Mouse (Mus musculus) liver, embryonic 12.5 days (tissue): ENCODE measurements at regions not wholly inside any gene's neighbourhood (a gene's known extent, or its start where the extent isn't known, plus 50 kb on each side); places are given as distances from the start of the nearest gene placed in this dataset.

Experiments
- ATAC-seq: fragments of 200-750 bp; cut with Nextera tagmentation; 2 replicates; pipeline ENCODE4 v1.8.0; 2017; ENCODE audit warnings: moderate number of reproducible peaks, mild to moderate bottlenecking, moderate library complexity
- H3K27ac ChIP-seq: fragments of 300-500 bp; sonication (generic); 2 replicates; pipeline ENCODE4 v1.5.1; 2016; ENCODE audit warnings: mild to moderate bottlenecking
- H3K27me3 ChIP-seq: fragments of 300-500 bp; sonication (generic); replicated peaks from 2 replicates; pipeline ENCODE4 v1.6.1; 2016; ENCODE audit warnings: mild to moderate bottlenecking, moderate library complexity
- H3K36me3 ChIP-seq: fragments of 300-500 bp; sonication (generic); 2 replicates; pipeline ENCODE4 v1.6.1; 2016; ENCODE audit warnings: mild to moderate bottlenecking, moderate library complexity
- H3K4me1 ChIP-seq: fragments of 300-500 bp; sonication (generic); 2 replicates; pipeline ENCODE4 v1.6.1; 2016
- H3K4me2 ChIP-seq: fragments of 300-500 bp; sonication (generic); 2 replicates; pipeline ENCODE4 v1.6.1; 2016; ENCODE audit warnings: mild to moderate bottlenecking, moderate library complexity
- H3K4me3 ChIP-seq: fragments of 300-500 bp; sonication (generic); 2 replicates; pipeline ENCODE4 v1.5.1; 2016; ENCODE audit warnings: mild to moderate bottlenecking, moderate library complexity
- H3K9ac ChIP-seq: fragments of 300-500 bp; sonication (generic); 2 replicates; pipeline ENCODE4 v1.6.1; 2016; ENCODE audit warnings: mild to moderate bottlenecking, moderate library complexity
- H3K9me3 ChIP-seq: fragments of 300-500 bp; sonication (generic); replicated peaks from 2 replicates; pipeline ENCODE4 v1.6.1; 2016; ENCODE audit warnings: mild to moderate bottlenecking, moderate library complexity
- WGBS: fragments of 180-500 bp; shearing (Covaris S2); methylation state at CpG from one replicate; pipeline ENCODE4 v1.1.7; 2016; ENCODE audit not compliant: insufficient replicate concordance; 5-methylcytosine and 5-hydroxymethylcytosine counted together

DNA sequence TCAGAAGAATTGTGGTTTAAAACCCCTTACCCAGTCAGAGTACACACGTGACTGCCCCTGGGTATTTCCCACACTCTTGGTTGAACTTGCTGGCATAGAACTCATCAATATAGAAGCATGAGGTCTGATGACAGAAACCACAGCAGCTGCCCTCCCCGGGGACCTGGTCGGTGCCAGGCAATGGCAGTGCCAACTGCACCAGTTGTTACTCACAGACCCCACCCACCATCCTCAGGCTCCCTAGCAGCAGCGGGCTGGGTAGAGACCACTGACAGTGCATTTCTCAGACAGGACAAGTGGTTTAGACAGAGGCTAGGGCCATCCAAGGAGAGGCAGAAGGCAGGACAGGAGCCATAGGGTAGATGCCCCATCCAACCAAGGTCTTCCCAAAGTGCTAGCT lies 144.7 kb upstream of the Lhx5 start:
- Histone ChIP-seq H3K4me1 (no peaks in the 10 kb centered on the region), H3K27me3 (peaks cover 80% of the 10 kb centered on the region), H3K9ac (no peak overlapping the region), H3K4me3 (no peak overlapping the region), H3K36me3 (no peaks in the 10 kb centered on the region), H3K9me3 (no peaks in the 10 kb centered on the region), H3K4me2 (no peak overlapping the region), H3K27ac (no peak overlapping the region)
- 58% methylated on average over 4 of the region's 4 CpGs for WGBS
- no peak for ATAC-seq

GRCm38 (mm10) chr5:120288036-120288684 lies 143.3 kb upstream of the Lhx5 start:
- Histone ChIP-seq H3K4me3 (no peak overlapping the region), H3K36me3 (no peaks in the 10 kb centered on the region), H3K4me1 (no peaks in the 10 kb centered on the region), H3K27me3 (peaks cover 79% of the 10 kb centered on the region), H3K9ac (no peak overlapping the region), H3K4me2 (no peak overlapping the region), H3K9me3 (no peaks in the 10 kb centered on the region), H3K27ac (no peak overlapping the region)
- no peak for ATAC-seq
- 14% methylated on average over 22 of the region's 23 CpGs for WGBS

DNA sequence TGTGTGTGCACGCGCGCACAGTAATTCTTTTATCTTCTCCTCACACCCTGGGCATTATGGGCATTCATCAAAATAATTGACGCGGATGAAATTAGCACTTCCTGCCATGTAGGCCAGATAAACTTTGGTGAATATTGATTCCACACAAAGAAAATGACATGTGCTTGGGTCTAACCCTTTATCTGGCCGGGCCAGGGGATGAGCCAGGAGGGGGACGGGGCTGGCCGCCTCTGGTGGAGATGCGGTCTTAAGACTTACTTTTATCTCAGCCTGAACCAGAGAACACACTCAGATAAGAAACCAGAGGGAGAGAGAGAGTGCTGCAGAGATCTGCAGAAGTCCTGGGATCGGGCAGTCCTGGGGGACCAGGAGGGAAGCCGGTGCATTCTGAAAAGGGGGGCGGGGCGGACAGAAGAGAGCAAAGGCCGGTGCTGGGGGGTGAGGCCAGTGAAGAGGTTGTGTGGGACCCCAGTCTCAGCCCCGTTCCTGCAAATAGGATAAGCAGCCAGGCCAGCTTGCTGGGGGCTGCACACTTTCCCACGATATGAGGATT lies 136.9 kb upstream of the Lhx5 start:
- Histone ChIP-seq H3K36me3 (no peaks in the 10 kb centered on the region), H3K9ac (no peak overlapping the region), H3K4me2 (no peak overlapping the region), H3K4me1 (no peaks in the 10 kb centered on the region), H3K27me3 (peaks cover 73% of the 10 kb centered on the region), H3K9me3 (no peaks in the 10 kb centered on the region), H3K27ac (no peak overlapping the region), H3K4me3 (no peak overlapping the region)
- 15% methylated on average over 16 of the region's 16 CpGs for WGBS
- no peak for ATAC-seq

GRCm38 (mm10) chr5:120297190-120297589 lies 134.3 kb upstream of the Lhx5 start:
- H3K36me3 ChIP-seq: no peaks in the 10 kb centered on the region
- peaks cover 92% of the 10 kb centered on the region for H3K27me3 ChIP-seq
- WGBS: 12% methylated on average over 10 of the region's 10 CpGs
- no peak for ATAC-seq
- H3K9me3 ChIP-seq: no peaks in the 10 kb centered on the region
- no peak overlapping the region for H3K9ac ChIP-seq
- H3K4me1 ChIP-seq: 0 out of 2 replicates have a peak, but pooled peaks cover 3% of the 10 kb centered on the region
- no peak overlapping the region for H3K4me2 ChIP-seq
- H3K4me3 ChIP-seq: no peak overlapping the region
- H3K27ac ChIP-seq: no peak overlapping the region

DNA sequence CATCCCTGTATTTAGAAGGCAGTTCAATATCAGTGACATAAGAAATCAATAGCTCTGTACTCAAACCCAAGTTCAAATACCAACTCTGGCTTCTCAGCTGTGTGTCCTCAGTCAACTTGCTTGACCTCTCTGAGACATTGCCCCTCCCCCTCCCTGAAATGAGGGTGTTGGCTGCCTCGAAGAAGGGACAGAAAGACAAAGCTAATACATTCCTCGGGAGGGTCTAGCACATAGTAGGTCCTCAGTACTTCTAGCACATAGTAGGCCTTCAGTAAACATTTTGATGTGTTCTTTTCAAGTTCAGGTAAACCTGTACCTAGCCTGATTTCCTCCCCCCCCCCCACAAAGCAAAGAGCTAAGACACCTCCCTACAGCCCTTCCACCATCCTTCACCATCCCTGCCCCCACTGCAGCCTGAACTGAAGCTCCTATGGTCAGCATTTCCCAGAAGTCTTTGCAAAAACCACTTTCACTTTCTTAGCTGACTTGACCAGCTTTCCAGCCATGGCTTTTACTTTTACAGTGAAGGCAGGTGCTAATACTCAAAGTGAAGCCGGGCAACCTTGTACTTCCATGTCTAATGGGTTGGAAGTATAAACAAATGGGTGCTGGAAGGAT lies 133.7 kb upstream of the Lhx5 start:
- no peak overlapping the region for H3K27ac ChIP-seq
- H3K4me3 ChIP-seq: no peak overlapping the region
- H3K4me1 ChIP-seq: 0 out of 2 replicates have a peak, but pooled peaks cover 3% of the 10 kb centered on the region
- no peaks in the 10 kb centered on the region for H3K36me3 ChIP-seq
- peaks cover 92% of the 10 kb centered on the region for H3K27me3 ChIP-seq
- ATAC-seq: no peak
- H3K4me2 ChIP-seq: no peak overlapping the region
- no peaks in the 10 kb centered on the region for H3K9me3 ChIP-seq
- H3K9ac ChIP-seq: no peak overlapping the region
- 40% methylated on average over 3 of the region's 3 CpGs for WGBS

GRCm38 (mm10) chr5:120301672-120302071 lies 129.8 kb upstream of the Lhx5 start:
- Histone ChIP-seq H3K4me1 (0 out of 2 replicates have a peak, but pooled peaks cover 3% of the 10 kb centered on the region), H3K36me3 (no peaks in the 10 kb centered on the region), H3K9me3 (no peaks in the 10 kb centered on the region), H3K27ac (no peak overlapping the region), H3K27me3 (peaks cover 99% of the 10 kb centered on the region), H3K4me2 (peak overlapping the region; percentile 44), H3K4me3 (no peak overlapping the region), H3K9ac (no peak overlapping the region)
- 3% methylated on average over 15 of the region's 16 CpGs for WGBS
- no peak for ATAC-seq

GRCm38 (mm10) chr5:120302307-120302706 lies 129.2 kb upstream of the Lhx5 start:
- Histone ChIP-seq H3K27ac (no peak overlapping the region), H3K9ac (no peak overlapping the region), H3K4me1 (0 out of 2 replicates have a peak, but pooled peaks cover 3% of the 10 kb centered on the region), H3K4me2 (peak overlapping the region; percentile 44), H3K9me3 (no peaks in the 10 kb centered on the region), H3K4me3 (peak overlapping the region; percentile 22), H3K27me3 (peaks cover 92% of the 10 kb centered on the region), H3K36me3 (no peaks in the 10 kb centered on the region)
- 6% methylated on average over 47 of the region's 47 CpGs for WGBS
- ATAC-seq: no peak

- Histone ChIP-seq H3K36me3 (no peaks in the 10 kb centered on the region), H3K9me3 (no peaks in the 10 kb centered on the region), H3K27ac (no peak overlapping the region), H3K9ac (no peak overlapping the region), H3K4me1 (0 out of 2 replicates have a peak, but pooled peaks cover 3% of the 10 kb centered on the region), H3K4me3 (no peak overlapping the region), H3K4me2 (0 out of 2 replicates have a peak overlapping the region, but pooled peaks have one; percentile 12), H3K27me3 (peaks cover 78% of the 10 kb centered on the region)
- no peak for ATAC-seq
- WGBS: 28% methylated on average over 13 of the region's 13 CpGs
These were observed 127.2 kb upstream of the Lhx5 start for GRCm38 (mm10) chr5:120304295-120304701.

- no peak overlapping the region for H3K4me3 ChIP-seq
- 73% methylated on average over 6 of the region's 6 CpGs for WGBS
These were observed 119.2 kb upstream of the Lhx5 start for GRCm38 (mm10) chr5:120312299-120312698.

DNA sequence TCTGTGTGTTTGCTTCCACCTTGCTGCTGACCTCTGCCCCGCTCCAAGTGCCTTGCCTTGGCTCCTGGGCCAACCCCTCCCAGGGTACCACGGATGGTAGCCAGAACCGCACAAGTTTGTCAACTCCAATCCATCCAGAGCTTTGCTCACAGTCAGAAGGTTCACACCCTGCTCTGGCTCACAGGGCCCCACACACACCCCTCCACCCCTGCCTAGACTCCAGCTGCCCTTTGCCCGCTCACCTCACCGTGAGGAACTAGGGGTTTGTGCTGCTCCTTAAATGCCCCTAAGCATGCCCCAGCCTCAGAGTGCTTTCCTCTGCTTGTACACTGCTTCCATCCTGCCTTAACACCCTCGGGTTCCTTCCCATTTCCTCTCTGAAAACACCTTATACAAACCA lies 117.5 kb upstream of the Lhx5 start:
- Histone ChIP-seq H3K9ac (no peak overlapping the region), H3K9me3 (peaks cover 4% of the 10 kb centered on the region; the same call in 1 of the 2 replicates), H3K4me3 (no peak overlapping the region), H3K36me3 (no peaks in the 10 kb centered on the region), H3K4me1 (no peaks in the 10 kb centered on the region), H3K27me3 (peaks cover 29% of the 10 kb centered on the region), H3K4me2 (no peak overlapping the region), H3K27ac (no peak overlapping the region)
- no peak for ATAC-seq
- 55% methylated on average over 6 of the region's 6 CpGs for WGBS

More at GRCm38 (mm10) chr5:120312299-120312698, 119.2 kb upstream of the Lhx5 start:
- Histone ChIP-seq H3K27me3 (peaks cover 26% of the 10 kb centered on the region), H3K4me1 (no peaks in the 10 kb centered on the region), H3K9me3 (peaks cover 4% of the 10 kb centered on the region; the same call in 1 of the 2 replicates), H3K27ac (no peak overlapping the region), H3K9ac (no peak overlapping the region), H3K4me2 (no peak overlapping the region), H3K36me3 (no peaks in the 10 kb centered on the region)
- ATAC-seq: no peak

DNA sequence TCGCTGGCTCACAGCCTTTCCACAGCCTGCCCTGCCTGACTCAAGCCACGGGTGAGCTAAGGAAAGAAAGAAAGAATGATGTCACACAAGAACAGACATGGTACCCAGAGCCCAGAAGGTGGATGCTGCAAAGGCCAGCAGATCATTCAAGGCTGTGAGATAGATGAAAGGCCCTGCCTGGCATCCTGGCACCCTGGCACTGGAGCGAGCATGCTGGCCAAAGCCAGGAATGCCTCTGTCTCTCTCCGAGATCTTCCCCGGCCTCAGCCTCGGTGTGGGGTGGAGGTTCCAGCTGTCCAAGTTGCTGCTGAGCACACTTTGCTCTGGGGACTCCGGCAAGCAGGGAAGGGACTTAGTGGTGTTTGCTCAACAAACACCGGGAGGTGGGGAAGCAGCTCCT lies 116.4 kb upstream of the Lhx5 start:
- Histone ChIP-seq H3K27ac (no peak overlapping the region), H3K4me3 (no peak overlapping the region), H3K4me1 (no peaks in the 10 kb centered on the region), H3K4me2 (no peak overlapping the region), H3K9me3 (peaks cover 4% of the 10 kb centered on the region; the same call in 1 of the 2 replicates), H3K27me3 (peaks cover 34% of the 10 kb centered on the region), H3K9ac (no peak overlapping the region), H3K36me3 (no peaks in the 10 kb centered on the region)
- 47% methylated on average over 8 of the region's 8 CpGs for WGBS
- ATAC-seq: no peak

GRCm38 (mm10) chr5:120318951-120319350 lies 112.5 kb upstream of the Lhx5 start:
- Histone ChIP-seq H3K36me3 (no peaks in the 10 kb centered on the region), H3K9me3 (no peaks in the 10 kb centered on the region), H3K4me1 (no peaks in the 10 kb centered on the region), H3K4me2 (no peak overlapping the region), H3K27me3 (peaks cover 72% of the 10 kb centered on the region), H3K9ac (no peak overlapping the region), H3K4me3 (no peak overlapping the region), H3K27ac (no peak overlapping the region)
- ATAC-seq: no peak
- WGBS: 23% methylated on average over 1 of the region's 1 CpGs
